Mouse (Mus musculus) spleen, embryonic (tissue): ENCODE data around the gene Ptgis.

ENCODE experiments used
- CTCF ChIA-PET: fragments of 350-600 bp; sonication (Branson Sonifier 250); formaldehyde crosslinking; loops from one replicate; lab custom pipeline; 2022; lab: Charles Lee

Gene Ptgis

GRCm38 (mm10) chr2:167159721-167160120 lies 80.7 kb downstream of the Ptgis start:
- CTCF ChIA-PET: no interaction called here

GRCm38 (mm10) chr2:167158780-167159179 lies 81.6 kb downstream of the Ptgis start:
- CTCF ChIA-PET: no interaction called here

GRCm38 (mm10) chr2:167156118-167156715 lies 84.2 kb downstream of the Ptgis start:
- CTCF ChIA-PET: no interaction called here

GRCm38 (mm10) chr2:167155541-167155973 lies 84.8 kb downstream of the Ptgis start:
- CTCF ChIA-PET: no interaction called here

GRCm38 (mm10) chr2:167150880-167151279 lies 89.5 kb downstream of the Ptgis start:
- CTCF ChIA-PET: interaction anchor here (0.7 kb wide), 1 partner anchor 455 kb away, joined by 3 read pairs; no protein-coding TSS in a partner anchor

GRCm38 (mm10) chr2:167150135-167150534 lies 90.3 kb downstream of the Ptgis start:
- CTCF ChIA-PET: no interaction called here

GRCm38 (mm10) chr2:167149035-167149434 lies 91.4 kb downstream of the Ptgis start:
- CTCF ChIA-PET: interaction anchor here (0.5 to 0.6 kb wide), 2 partner anchors 71 to 779 kb away, joined by 5 read pairs; no protein-coding TSS in a partner anchor

- CTCF ChIA-PET: no interaction called here
Measured at GRCm38 (mm10) chr2:167147708-167148107, 92.7 kb downstream of the Ptgis start.

GRCm38 (mm10) chr2:167145904-167146303 lies 94.5 kb downstream of the Ptgis start:
- CTCF ChIA-PET: interaction anchor here (0.6 kb wide), 1 partner anchor 103 kb away, joined by 3 read pairs; no protein-coding TSS in a partner anchor

- CTCF ChIA-PET: no interaction called here
Measured at GRCm38 (mm10) chr2:167144439-167145307, 95.7 kb downstream of the Ptgis start.

- CTCF ChIA-PET: no interaction called here
Measured at GRCm38 (mm10) chr2:167143914-167144313, 96.5 kb downstream of the Ptgis start.

- CTCF ChIA-PET: no interaction called here
Measured at GRCm38 (mm10) chr2:167142282-167142681, 98.1 kb downstream of the Ptgis start.

GRCm38 (mm10) chr2:167141810-167142209 lies 98.6 kb downstream of the Ptgis start:
- CTCF ChIA-PET: no interaction called here
